Mouse (Mus musculus) hindbrain, embryonic 16.5 days (tissue): ENCODE data around the gene Polr2m. TPM values are rescaled to one million over a fixed set of nuclear protein-coding genes. Genes with fewer than 3 reads are reported as not detected.
A peak's percentile ranks its signal among the peaks of the same experiment; 100 is the strongest.

Source experiments
- ATAC-seq: fragments of 200-750 bp; cut with Nextera tagmentation; 2 replicates; pipeline ENCODE4 v1.8.0; 2017; ENCODE audit warnings: moderate TSS enrichment, moderate library complexity
- H3K27ac ChIP-seq: fragments of 300-500 bp; sonication (generic); 2 replicates; pipeline ENCODE4 v1.5.1; 2014; ENCODE audit warnings: low read depth, mild to moderate bottlenecking, control low read depth, low read length, moderate library complexity
- H3K27me3 ChIP-seq: fragments of 300-500 bp; sonication (generic); replicated peaks from 2 replicates; pipeline ENCODE4 v1.6.1; 2014; ENCODE audit warnings: low read length; ENCODE audit not compliant: control insufficient read depth, insufficient read depth
- H3K36me3 ChIP-seq: fragments of 300-500 bp; sonication (generic); 2 replicates; pipeline ENCODE4 v1.6.1; 2014; ENCODE audit warnings: mild to moderate bottlenecking, low read length, moderate library complexity, mixed read lengths; ENCODE audit not compliant: control insufficient read depth, insufficient read depth
- H3K4me1 ChIP-seq: fragments of 300-500 bp; sonication (generic); 2 replicates; pipeline ENCODE4 v1.6.1; 2014; ENCODE audit warnings: low read depth, low read length; ENCODE audit not compliant: control insufficient read depth, insufficient read depth
- H3K4me2 ChIP-seq: fragments of 300-500 bp; sonication (generic); 2 replicates; pipeline ENCODE4 v1.6.1; 2014; ENCODE audit warnings: mild to moderate bottlenecking, low read length, control low read depth, moderate library complexity
- H3K4me3 ChIP-seq: fragments of 300-500 bp; sonication (generic); 2 replicates; pipeline ENCODE4 v1.5.1; 2014; ENCODE audit warnings: mild to moderate bottlenecking, low read length, control low read depth, moderate library complexity
- H3K9ac ChIP-seq: fragments of 300-500 bp; sonication (generic); 2 replicates; pipeline ENCODE4 v1.6.1; 2014; ENCODE audit warnings: low read depth, mild to moderate bottlenecking, control low read depth, low read length, moderate library complexity
- H3K9me3 ChIP-seq: fragments of 300-500 bp; sonication (generic); 2 replicates; pipeline ENCODE4 v1.6.1; 2014; ENCODE audit warnings: mild to moderate bottlenecking, low read length, moderate library complexity; ENCODE audit not compliant: control insufficient read depth
- WGBS: fragments of 180-500 bp; shearing (Covaris S2); extraction: QIAGEN DNeasy Blood & Tissue Kit; methylation state at CpG from one replicate; pipeline ENCODE4 v1.1.7; 2014; 5-methylcytosine and 5-hydroxymethylcytosine counted together
- polyA plus RNA-seq: library from polyadenylated mRNA; unstranded; fragments of >200 nt; fragmentation: Nextera tagmentation; extraction: Ambion mirVana; gene quantifications from 2 replicates; pipeline ENCODE4 v1.2.1, GENCODE M21; 2015

Polr2m gene
- polyA plus RNA-seq = 332 and 333 TPM in 2 replicates

DNA sequence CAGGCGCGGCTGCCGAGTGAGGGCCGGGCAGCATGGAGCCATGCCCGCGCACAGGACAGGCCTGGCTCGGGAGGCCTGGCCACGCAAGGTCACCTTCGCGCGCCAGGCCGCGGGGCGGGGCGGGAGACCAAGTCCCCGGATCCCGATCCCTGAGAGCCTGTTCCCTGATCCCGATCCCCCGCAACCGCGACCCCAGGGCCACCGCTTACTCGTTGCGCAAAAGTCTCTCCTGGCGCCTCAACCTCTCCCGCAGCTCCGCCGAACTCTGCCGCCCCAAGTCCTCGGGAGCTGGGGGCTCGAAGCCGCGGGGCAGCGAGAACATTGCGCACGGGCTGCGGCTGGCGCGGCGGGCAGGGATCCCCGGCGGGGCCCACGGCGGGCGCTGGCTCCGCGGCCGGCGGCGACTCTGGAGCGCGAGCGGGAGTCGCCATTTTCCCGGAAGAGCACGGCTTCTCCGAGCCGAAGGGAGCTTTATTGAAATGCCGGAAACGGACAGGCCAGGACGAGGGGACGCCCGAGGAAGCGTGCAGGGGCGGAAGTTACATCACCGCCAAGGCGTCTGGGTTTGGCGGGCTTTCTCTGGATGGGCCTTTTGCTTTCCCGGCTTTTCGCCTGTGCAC lies at the start of gene Polr2m:
TSS of gene Polr2m (minus strand) at position 461 of the 620 bp plus-strand sequence.
- Histone ChIP-seq H3K27me3 (no peaks in the 10 kb centered on the region), H3K4me3 (peak within 1 kb of the TSS; percentile 97), H3K27ac (peak within 1 kb of the TSS; percentile 94), H3K4me2 (peak within 1 kb of the TSS; percentile 80), H3K4me1 (peaks cover 10% of the 10 kb centered on the region), H3K36me3 (peaks cover 26% of the 10 kb centered on the region), H3K9ac (peak within 1 kb of the TSS; percentile 99), H3K9me3 (no peaks in the 10 kb centered on the region)
- ATAC-seq = peak; percentile 99
- WGBS = under 1% methylated on average over 70 of the region's 70 CpGs

DNA sequence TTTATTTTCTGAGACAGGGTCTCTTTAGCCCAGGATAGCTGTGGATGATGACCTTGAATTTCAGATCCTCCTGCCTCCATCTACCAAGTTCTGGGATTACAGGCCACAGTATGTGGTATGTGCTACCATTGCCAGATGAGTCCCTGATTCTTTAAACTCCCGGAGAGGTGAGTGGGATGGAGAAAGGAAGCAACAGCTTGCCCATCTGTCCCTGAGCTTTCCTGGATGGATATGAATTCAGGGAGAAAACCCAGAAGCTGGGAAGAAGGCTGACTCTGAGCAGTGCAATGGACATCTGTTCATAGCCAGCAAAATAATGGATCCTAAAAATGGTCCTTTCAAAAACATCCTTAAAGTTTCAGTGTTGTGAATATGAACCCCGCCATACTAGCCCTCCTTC lies 49.3 kb upstream of the Polr2m start:
- no peak for ATAC-seq
- no peak overlapping the region for H3K4me2 ChIP-seq
- 78% methylated on average over 2 of the region's 2 CpGs for WGBS

DNA sequence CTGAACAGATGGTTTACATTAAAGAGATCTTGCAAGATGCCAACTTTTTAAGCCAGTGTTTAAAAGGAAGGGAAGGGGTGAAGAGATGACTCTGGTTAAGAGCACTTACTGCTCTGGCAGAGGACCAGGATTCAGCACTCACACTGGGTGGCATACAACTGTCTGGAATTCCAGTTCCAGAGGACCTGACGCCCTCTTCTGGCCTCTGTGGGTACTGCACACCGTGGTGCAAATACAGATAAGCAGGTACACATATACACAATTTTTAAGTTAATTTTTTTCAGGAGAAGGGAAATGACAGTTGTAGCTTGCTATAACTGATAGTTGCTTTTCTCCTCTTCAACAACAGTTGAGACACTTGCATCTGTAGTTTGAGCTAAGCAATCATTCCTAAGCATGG lies 44.2 kb upstream of the Polr2m start:
- no peak overlapping the region for H3K27ac ChIP-seq

More for the DNA sequence above, 49.3 kb upstream of the Polr2m start:
- H3K9me3 ChIP-seq = no peaks in the 10 kb centered on the region
- H3K27me3 ChIP-seq = no peaks in the 10 kb centered on the region
- H3K4me3 ChIP-seq = no peak overlapping the region
- H3K4me1 ChIP-seq = no peaks in the 10 kb centered on the region
- H3K9ac ChIP-seq = no peak overlapping the region
- no peaks in the 10 kb centered on the region for H3K36me3 ChIP-seq
- no peak overlapping the region for H3K27ac ChIP-seq

DNA sequence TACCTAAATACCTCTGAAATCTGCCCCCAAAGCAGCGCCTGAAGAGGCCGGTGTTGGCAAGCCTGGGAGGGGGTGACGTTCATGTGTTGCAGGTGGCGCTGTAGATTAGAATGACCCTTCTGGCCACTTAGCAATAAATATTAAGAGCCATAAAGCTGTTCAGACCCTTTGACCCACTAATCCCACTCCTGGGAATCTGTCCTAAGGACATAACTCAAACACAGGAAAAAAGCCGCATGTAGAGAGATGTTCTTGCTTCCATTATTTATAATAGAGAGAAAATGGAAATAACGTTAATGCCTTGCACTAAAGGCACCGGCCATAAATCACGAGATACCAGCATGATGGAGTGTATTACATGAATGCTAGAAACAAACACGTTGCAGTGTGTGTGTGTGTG lies 41.7 kb upstream of the Polr2m start:
- Histone ChIP-seq H3K4me1 (no peaks in the 10 kb centered on the region), H3K27ac (no peak overlapping the region), H3K4me3 (no peak overlapping the region), H3K27me3 (no peaks in the 10 kb centered on the region), H3K9ac (no peak overlapping the region), H3K4me2 (no peak overlapping the region), H3K36me3 (no peaks in the 10 kb centered on the region), H3K9me3 (no peaks in the 10 kb centered on the region)
- WGBS = 68% methylated on average over 9 of the region's 9 CpGs
- no peak for ATAC-seq

More for the DNA sequence above, 44.2 kb upstream of the Polr2m start:
- H3K4me3 ChIP-seq = no peak overlapping the region
- H3K27me3 ChIP-seq = no peaks in the 10 kb centered on the region
- no peak overlapping the region for H3K4me2 ChIP-seq
- no peaks in the 10 kb centered on the region for H3K36me3 ChIP-seq
- no peak overlapping the region for H3K9ac ChIP-seq
- H3K4me1 ChIP-seq = no peaks in the 10 kb centered on the region
- WGBS = 62% methylated on average over 2 of the region's 2 CpGs
- H3K9me3 ChIP-seq = no peaks in the 10 kb centered on the region
- ATAC-seq = no peak

DNA sequence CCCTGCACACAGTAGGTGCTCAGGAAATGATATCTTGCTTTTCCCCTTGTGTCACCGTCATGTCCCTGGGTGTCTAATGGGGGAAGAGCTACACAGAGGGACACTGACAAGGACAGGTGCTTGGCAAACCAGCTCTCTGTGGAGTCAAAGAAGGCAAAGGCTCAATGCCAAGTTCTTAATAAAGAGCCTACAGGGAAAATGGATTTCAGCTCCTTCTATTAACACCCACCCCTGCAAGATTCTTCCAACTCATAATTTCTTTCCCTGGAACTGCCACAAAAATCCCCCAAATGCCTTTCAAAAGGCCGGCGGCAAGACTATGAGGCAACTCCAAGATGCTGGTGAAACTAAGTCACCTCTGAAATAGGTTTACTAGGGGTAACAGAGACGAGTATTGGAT lies 38.2 kb upstream of the Polr2m start:
- Histone ChIP-seq H3K27ac (no peak overlapping the region), H3K36me3 (no peaks in the 10 kb centered on the region), H3K4me1 (no peaks in the 10 kb centered on the region), H3K9me3 (no peaks in the 10 kb centered on the region), H3K27me3 (no peaks in the 10 kb centered on the region), H3K9ac (no peak overlapping the region), H3K4me2 (no peak overlapping the region), H3K4me3 (no peak overlapping the region)
- no peak for ATAC-seq
- whole genome bisulfite sequencing = 84% methylated on average over 4 of the region's 4 CpGs

DNA sequence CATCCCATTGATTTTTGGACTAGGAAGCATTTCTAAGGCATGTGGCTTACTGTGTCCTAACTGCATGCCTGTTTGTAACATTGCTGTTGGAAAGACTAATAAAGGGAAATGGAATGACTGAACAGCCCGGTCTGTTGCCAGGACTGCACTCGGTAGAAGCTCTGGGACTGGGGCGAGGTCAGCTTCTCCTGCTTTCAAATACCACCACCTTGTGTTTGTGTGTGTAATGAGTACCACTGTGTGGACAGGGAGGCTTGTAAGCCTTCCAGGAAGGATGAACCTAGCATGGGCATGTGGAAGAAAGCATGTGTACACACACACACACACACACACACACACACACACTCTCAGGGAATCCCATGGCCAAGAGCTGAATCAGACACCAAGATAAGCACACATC lies 34.1 kb upstream of the Polr2m start:
- Histone ChIP-seq H3K4me2 (no peak overlapping the region), H3K36me3 (no peaks in the 10 kb centered on the region), H3K4me1 (no peaks in the 10 kb centered on the region), H3K9ac (no peak overlapping the region), H3K27me3 (no peaks in the 10 kb centered on the region), H3K27ac (no peak overlapping the region), H3K4me3 (no peak overlapping the region), H3K9me3 (no peaks in the 10 kb centered on the region)
- ATAC-seq = no peak
- WGBS = 76% methylated on average over 3 of the region's 3 CpGs

DNA sequence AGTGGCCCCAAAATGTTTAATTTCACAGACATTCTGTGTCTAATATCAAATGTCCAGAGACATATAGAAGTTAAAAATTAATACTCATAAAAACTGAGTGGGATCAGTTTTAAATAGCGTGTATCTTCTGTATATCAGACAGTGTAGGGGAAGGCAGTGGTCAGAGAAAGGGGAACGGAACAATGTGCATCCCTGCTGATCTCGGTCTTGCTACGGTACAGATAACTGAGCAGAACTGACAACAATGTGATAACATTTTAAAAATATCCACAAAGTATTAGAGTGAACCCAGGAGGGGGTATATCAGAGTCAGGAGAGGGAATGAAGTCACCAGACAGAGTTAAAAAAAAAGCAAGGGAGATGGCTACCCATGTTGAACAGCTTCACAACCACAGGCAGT lies 31.8 kb upstream of the Polr2m start:
- no peaks in the 10 kb centered on the region for H3K9me3 ChIP-seq
- H3K27ac ChIP-seq = no peak overlapping the region
- H3K4me3 ChIP-seq = no peak overlapping the region
- 87% methylated on average over 4 of the region's 4 CpGs for WGBS
- H3K36me3 ChIP-seq = no peaks in the 10 kb centered on the region
- H3K9ac ChIP-seq = no peak overlapping the region
- no peak overlapping the region for H3K4me2 ChIP-seq
- no peaks in the 10 kb centered on the region for H3K27me3 ChIP-seq
- ATAC-seq = no peak
- H3K4me1 ChIP-seq = no peaks in the 10 kb centered on the region

DNA sequence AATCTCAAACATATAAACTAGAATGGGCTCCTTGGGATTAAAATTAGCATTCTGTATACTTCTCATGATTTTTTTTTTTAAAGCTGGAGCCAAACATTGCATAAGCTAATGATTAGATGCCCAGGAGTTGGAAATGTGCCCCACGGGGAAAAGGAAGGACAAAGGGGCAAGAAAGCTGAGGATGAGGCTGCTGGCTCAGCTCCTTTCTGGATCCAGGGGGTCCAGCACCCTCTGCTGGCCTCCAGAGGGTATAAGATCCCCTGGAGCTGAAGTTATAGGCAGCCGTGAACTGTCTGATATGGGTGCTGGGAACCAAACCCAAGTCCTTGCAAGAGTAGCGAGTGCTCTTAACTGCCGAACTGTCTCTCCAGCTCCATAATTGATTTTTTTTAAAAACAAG lies 30.1 kb upstream of the Polr2m start:
- Histone ChIP-seq H3K27ac (no peak overlapping the region), H3K27me3 (no peaks in the 10 kb centered on the region)
- no peak for ATAC-seq

DNA sequence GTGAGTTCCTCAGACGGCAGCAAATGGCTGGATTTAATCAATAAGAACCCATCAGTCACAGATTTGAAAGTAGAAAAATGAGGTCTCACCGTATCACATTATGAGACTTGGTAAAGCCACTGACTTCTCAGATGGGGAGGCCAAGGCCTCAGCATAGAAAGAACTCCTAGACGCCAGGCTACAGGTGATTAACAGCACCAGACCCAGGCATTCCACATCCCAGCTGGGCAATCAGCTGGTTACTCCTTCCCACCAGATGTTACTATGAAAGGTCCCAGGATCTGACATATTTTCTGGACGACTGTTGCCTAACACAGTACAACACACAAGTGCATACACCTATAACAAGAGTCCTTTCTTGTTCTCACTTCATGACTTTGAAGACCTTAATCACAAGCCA lies 27.8 kb upstream of the Polr2m start:
- Histone ChIP-seq H3K9me3 (no peaks in the 10 kb centered on the region), H3K9ac (no peak overlapping the region), H3K36me3 (no peaks in the 10 kb centered on the region), H3K4me1 (no peaks in the 10 kb centered on the region), H3K4me3 (no peak overlapping the region), H3K27me3 (no peaks in the 10 kb centered on the region), H3K4me2 (no peak overlapping the region), H3K27ac (no peak overlapping the region)
- no peak for ATAC-seq
- 77% methylated on average over 4 of the region's 4 CpGs for WGBS

More for the DNA sequence above, 30.1 kb upstream of the Polr2m start:
- Histone ChIP-seq H3K9ac (no peak overlapping the region), H3K4me1 (no peaks in the 10 kb centered on the region), H3K36me3 (no peaks in the 10 kb centered on the region), H3K4me2 (no peak overlapping the region), H3K4me3 (no peak overlapping the region), H3K9me3 (no peaks in the 10 kb centered on the region)
- WGBS = 91% methylated on average over 4 of the region's 4 CpGs
